26 mouse cellular contexts compared by ENCODE assay signal in the genomic region with DNA sequence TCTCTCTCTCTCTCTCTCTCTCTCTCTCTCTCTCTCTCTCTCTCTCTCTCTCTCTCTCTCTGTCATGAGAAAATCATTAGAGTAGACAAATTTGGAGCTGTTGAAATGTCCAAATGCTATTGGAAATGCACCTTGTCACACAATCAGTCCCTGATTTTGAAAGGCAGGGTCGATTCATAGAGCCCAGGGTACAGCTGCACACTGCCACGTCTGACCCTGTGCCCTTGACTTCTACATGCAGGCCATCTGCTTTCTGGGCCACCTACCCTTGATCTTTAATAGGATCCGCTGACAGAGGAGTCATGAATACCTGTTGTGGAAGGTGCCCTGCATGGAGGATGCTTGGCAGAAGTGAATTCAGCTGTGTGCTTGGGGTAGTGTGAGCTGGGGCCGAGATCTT.
"Had no signal": no experiment of that assay in that cellular context is flagged by ENCODE, and none has a peak within 500 bp of the region (broad histone marks: within the 10 kb centered on the region; RNA-seq: fewer than 3 reads in every experiment).

No protein-coding gene starts in this region.

- ATAC-seq: hindbrain, embryonic 16.5 days; inflammation-experienced regulatory T-cells, adult 6 months; intestine, embryonic 15.5 days; intestine, postnatal 0 days had no signal

- H3K4me3 ChIP-seq: gastrocnemius, adult 2 months; heart, adult 2 months; heart, embryonic 13.5 days; heart, embryonic 15.5 days; hindbrain, embryonic 10.5 days; hindbrain, embryonic 12.5 days; intestine, embryonic 15.5 days; layer of hippocampus, adult 2 months; left cerebral cortex, adult 2 months; limb, embryonic 10.5 days; limb, embryonic 12.5 days; liver, embryonic 13.5 days; liver, embryonic 15.5 days had no signal

- H3K9me3 ChIP-seq: heart, embryonic 15.5 days; intestine, embryonic 15.5 days; limb, embryonic 10.5 days had no signal

- H3K36me3 ChIP-seq: heart, embryonic 13.5 days; heart, embryonic 15.5 days; hindbrain, embryonic 10.5 days; hindbrain, embryonic 12.5 days; intestine, embryonic 15.5 days; limb, embryonic 10.5 days; limb, embryonic 12.5 days; liver, embryonic 13.5 days; liver, embryonic 15.5 days had no signal

- H3K4me1 ChIP-seq: intestine, embryonic 15.5 days had no signal

- H3K27ac ChIP-seq: gastrocnemius, adult 2 months; heart, adult 2 months; heart, embryonic 13.5 days; heart, embryonic 15.5 days; hindbrain, embryonic 10.5 days; hindbrain, embryonic 12.5 days; hindbrain, embryonic 14.5 days; intestine, embryonic 15.5 days; layer of hippocampus, adult 2 months; left cerebral cortex, adult 2 months; limb, embryonic 10.5 days; limb, embryonic 12.5 days; liver, embryonic 13.5 days; liver, embryonic 15.5 days had no signal

- H3K4me2 ChIP-seq: heart, embryonic 13.5 days; heart, embryonic 15.5 days; hindbrain, embryonic 12.5 days; hindbrain, embryonic 14.5 days; intestine, embryonic 15.5 days; limb, embryonic 12.5 days; liver, embryonic 13.5 days; liver, embryonic 15.5 days had no signal

- H3K27me3 ChIP-seq: heart, embryonic 13.5 days; heart, embryonic 15.5 days; hindbrain, embryonic 12.5 days; intestine, embryonic 15.5 days; limb, embryonic 12.5 days; liver, embryonic 15.5 days had no signal

- H3K9ac ChIP-seq: heart, embryonic 13.5 days; heart, embryonic 15.5 days; hindbrain, embryonic 12.5 days; hindbrain, embryonic 14.5 days; intestine, embryonic 15.5 days; limb, embryonic 12.5 days; liver, embryonic 13.5 days; liver, embryonic 15.5 days had no signal

- DNase-seq: gastrocnemius, adult 2 months; gastrocnemius, postnatal 10 days; gastrocnemius, postnatal 25 days; heart, adult 2 months; heart, postnatal 14 days; heart, postnatal 4 days; kidney, adult 18-20 months; kidney, adult 8-10 months; kidney, postnatal 10 days; kidney, postnatal 25 days; kidney, postnatal 4 days; liver, embryonic 13.5 days had no signal
